Comparison of ENCODE assay signal across 15 mouse cellular contexts in genomic region chr11:88443905-88444304, GRCm38 (mm10).
DNase-seq lines count a peak whose midpoint lies in the region; ATAC-seq and TF ChIP-seq lines count a peak whose summit lies in the region.
"Had no signal": no experiment of that assay in that cellular context is flagged by ENCODE, and none has a peak within 500 bp of the region (broad histone marks: within the 10 kb centered on the region; RNA-seq: fewer than 3 reads in every experiment).

No protein-coding gene starts in this region.

- peak overlapping the region; percentile 12; the same call in 1 of the 2 replicates for H3K9ac ChIP-seq in forebrain, embryonic 15.5 days (replicated peaks)
- peak overlapping the region; percentile 38 for H3K9ac ChIP-seq in hindbrain, embryonic 16.5 days (ENCODE audit: low read depth, low read length)
- no peak overlapping the region for H3K9ac ChIP-seq in neural tube, embryonic 14.5 days (replicated peaks; ENCODE audit: low read depth, low read length)
- no peak overlapping the region for H3K9ac ChIP-seq in lung, postnatal 0 days (replicated peaks; ENCODE audit: low read depth)
- H3K9ac ChIP-seq: limb, embryonic 15.5 days; liver, postnatal 0 days had no signal

- peak; percentile 21; the same call in 1 of the 2 replicates for ATAC-seq in forebrain, embryonic 15.5 days (replicated peaks)
- ATAC-seq in hindbrain, embryonic 16.5 days: no peak
- ATAC-seq in neural tube, embryonic 14.5 days (ENCODE audit: low read depth): no peak
- ATAC-seq in lung, postnatal 0 days: no peak
- ATAC-seq: inflammation-experienced regulatory T-cells, adult 6 months; liver, postnatal 0 days had no signal

- H3K36me3 ChIP-seq in forebrain, embryonic 15.5 days: no peaks in the 10 kb centered on the region
- no peaks in the 10 kb centered on the region for H3K36me3 ChIP-seq in hindbrain, embryonic 16.5 days (ENCODE audit: control insufficient read depth, insufficient read depth, low read length)
- no peaks in the 10 kb centered on the region for H3K36me3 ChIP-seq in neural tube, embryonic 14.5 days (ENCODE audit: control insufficient read depth, insufficient read depth, low read length)
- no peaks in the 10 kb centered on the region for H3K36me3 ChIP-seq in lung, postnatal 0 days (ENCODE audit: insufficient read depth, low read length)

- H3K27me3 ChIP-seq in forebrain, embryonic 15.5 days: no peaks in the 10 kb centered on the region
- H3K27me3 ChIP-seq in hindbrain, embryonic 16.5 days (replicated peaks; ENCODE audit: control insufficient read depth, insufficient read depth, low read length): no peaks in the 10 kb centered on the region
- H3K27me3 ChIP-seq in neural tube, embryonic 14.5 days (ENCODE audit: control insufficient read depth, insufficient read depth, low read length): no peaks in the 10 kb centered on the region
- H3K27me3 ChIP-seq in lung, postnatal 0 days (replicated peaks; ENCODE audit: insufficient read depth, low read length): no peaks in the 10 kb centered on the region
- H3K27me3 ChIP-seq: CH12.LX; limb, embryonic 15.5 days had no signal

- TF ChIP-seq CTCF in layer of hippocampus, adult 2 months (conservative IDR thresholded peaks at IDR 0.05): no peak
- TF ChIP-seq CTCF in lung, postnatal 0 days (IDR thresholded peaks at IDR 0.05): no peak

- peak overlapping the region; percentile 37 for H3K4me2 ChIP-seq in forebrain, embryonic 15.5 days (replicated peaks)
- H3K4me2 ChIP-seq in hindbrain, embryonic 16.5 days (ENCODE audit: low read length): peak overlapping the region; percentile 22; the same call in 1 of the 2 replicates
- no peak overlapping the region for H3K4me2 ChIP-seq in neural tube, embryonic 14.5 days (ENCODE audit: low read depth, low read length)
- no peak overlapping the region for H3K4me2 ChIP-seq in lung, postnatal 0 days (replicated peaks; ENCODE audit: low read depth, low read length)
- H3K4me2 ChIP-seq: limb, embryonic 15.5 days had no signal

- TF ChIP-seq EP300 in lung, postnatal 0 days (IDR thresholded peaks at IDR 0.05): no peak

- H3K4me1 ChIP-seq in forebrain, embryonic 15.5 days: peaks cover 64% of the 10 kb centered on the region
- peaks cover 38% of the 10 kb centered on the region for H3K4me1 ChIP-seq in hindbrain, embryonic 16.5 days (ENCODE audit: control insufficient read depth, insufficient read depth, low read depth, low read length)
- peaks cover 54% of the 10 kb centered on the region for H3K4me1 ChIP-seq in neural tube, embryonic 14.5 days (ENCODE audit: control insufficient read depth, insufficient read depth, low read length)
- H3K4me1 ChIP-seq in lung, postnatal 0 days (ENCODE audit: insufficient read depth, low read depth, low read length): no peaks in the 10 kb centered on the region

- peak overlapping the region; percentile 25 for H3K4me3 ChIP-seq in layer of hippocampus, adult 2 months
- H3K4me3 ChIP-seq in forebrain, embryonic 15.5 days: peak overlapping the region; percentile 5; the same call in 1 of the 2 replicates
- H3K4me3 ChIP-seq in hindbrain, embryonic 16.5 days (ENCODE audit: low read length): no peak overlapping the region
- no peak overlapping the region for H3K4me3 ChIP-seq in neural tube, embryonic 14.5 days (ENCODE audit: low read depth, low read length)
- H3K4me3 ChIP-seq in lung, postnatal 0 days (ENCODE audit: low read depth, low read length): no peak overlapping the region
- H3K4me3 ChIP-seq: limb, embryonic 15.5 days had no signal

- 16% methylated on average over 14 of the region's 14 CpGs for WGBS in forebrain, embryonic 15.5 days
- 31% methylated on average over 14 of the region's 14 CpGs for WGBS in hindbrain, embryonic 16.5 days
- WGBS in neural tube, embryonic 14.5 days: 47% methylated on average over 14 of the region's 14 CpGs
- WGBS in lung, postnatal 0 days: 88% methylated on average over 14 of the region's 14 CpGs

- no peaks in the 10 kb centered on the region for H3K9me3 ChIP-seq in forebrain, embryonic 15.5 days
- no peaks in the 10 kb centered on the region for H3K9me3 ChIP-seq in hindbrain, embryonic 16.5 days (ENCODE audit: control insufficient read depth, low read length)
- no peaks in the 10 kb centered on the region for H3K9me3 ChIP-seq in neural tube, embryonic 14.5 days (ENCODE audit: control insufficient read depth, low read length)
- no peaks in the 10 kb centered on the region for H3K9me3 ChIP-seq in lung, postnatal 0 days (ENCODE audit: low read length)
- H3K9me3 ChIP-seq: limb, embryonic 15.5 days had no signal

- H3K27ac ChIP-seq in layer of hippocampus, adult 2 months: no peak overlapping the region; the same call in 1 of the 2 replicates
- H3K27ac ChIP-seq in forebrain, embryonic 15.5 days (replicated peaks): peak overlapping the region; percentile 69
- H3K27ac ChIP-seq in hindbrain, embryonic 16.5 days (ENCODE audit: low read depth, low read length): peak overlapping the region; percentile 72
- peak overlapping the region; percentile 62 for H3K27ac ChIP-seq in neural tube, embryonic 14.5 days (ENCODE audit: low read depth, low read length)
- H3K27ac ChIP-seq in lung, postnatal 0 days (ENCODE audit: low read length): no peak overlapping the region
- H3K27ac ChIP-seq: limb, embryonic 15.5 days had no signal

- intact Hi-C loops in left cerebral cortex, postnatal 4 days (cut with DNase I): no loop called here
- intact Hi-C loops in gastrocnemius, postnatal 36 days (cut with DNase I): no loop called here

- DNase-seq in layer of hippocampus, adult 2 months (ENCODE audit: low spot score in 2 of 2): no peak
- no peak for DNase-seq in layer of hippocampus, adult 11-12 months (ENCODE audit: low spot score)
- no peak for DNase-seq in left cerebral cortex, postnatal 4 days
- no peak for DNase-seq in lung, postnatal 0 days (ENCODE audit: low spot score)
- DNase-seq in gastrocnemius, postnatal 36 days: no peak
- DNase-seq: adrenal gland, postnatal 14 days; liver, postnatal 0 days; lung, postnatal 4 days; thymus, adult 18-20 months had no signal

Comparison
In these comparisons a context has a peak if more than half of its experiments do, and no peak if none do; other contexts are left out.
1. H3K27ac ChIP-seq: peak in forebrain, embryonic 15.5 days (single experiment), hindbrain, embryonic 16.5 days (single experiment) and neural tube, embryonic 14.5 days (single experiment); none in layer of hippocampus, adult 2 months (single experiment) and lung, postnatal 0 days (single experiment).
2. H3K4me3 ChIP-seq: peak in layer of hippocampus, adult 2 months (single experiment) and forebrain, embryonic 15.5 days (single experiment); none in hindbrain, embryonic 16.5 days (single experiment), neural tube, embryonic 14.5 days (single experiment) and lung, postnatal 0 days (single experiment).
3. H3K4me2 ChIP-seq: peak in forebrain, embryonic 15.5 days (single experiment) and hindbrain, embryonic 16.5 days (single experiment); none in neural tube, embryonic 14.5 days (single experiment) and lung, postnatal 0 days (single experiment).
4. H3K9ac ChIP-seq: peak in forebrain, embryonic 15.5 days (single experiment) and hindbrain, embryonic 16.5 days (single experiment); none in neural tube, embryonic 14.5 days (single experiment) and lung, postnatal 0 days (single experiment).